Mouse (Mus musculus) ES-CJ7 (cell line): ENCODE measurements around the gene Adgrg1.

Experiments
- DNase-seq: peaks from one replicate; pipeline ENCODE4 v3.0.0; 2011; ENCODE audit warnings: low read depth, low spot score

Gene Adgrg1

GRCm38 (mm10) chr8:94995336-94995893 lies 20.9 kb downstream of the Adgrg1 start:
- no peak for DNase-seq

GRCm38 (mm10) chr8:94996037-94996436 lies 21.5 kb downstream of the Adgrg1 start:
- DNase-seq: no peak

- DNase-seq: peak; percentile 31
Observed at GRCm38 (mm10) chr8:94996899-94997856, 22.6 kb downstream of the Adgrg1 start.

- DNase-seq: no peak
Observed at GRCm38 (mm10) chr8:94997857-94998243, 23.3 kb downstream of the Adgrg1 start.

- DNase-seq: no peak
Observed at GRCm38 (mm10) chr8:94998431-94998830, 23.9 kb downstream of the Adgrg1 start.

- no peak for DNase-seq
Observed at GRCm38 (mm10) chr8:94999004-94999403, 24.5 kb downstream of the Adgrg1 start.

GRCm38 (mm10) chr8:94999956-95000355 lies 25.4 kb downstream of the Adgrg1 start:
- no peak for DNase-seq

GRCm38 (mm10) chr8:95000684-95001083 lies 26.1 kb downstream of the Adgrg1 start:
- peak; percentile 90 for DNase-seq

- DNase-seq: no peak
Observed at GRCm38 (mm10) chr8:95001165-95001564, 26.6 kb downstream of the Adgrg1 start.

GRCm38 (mm10) chr8:95001655-95002054 lies 27.1 kb downstream of the Adgrg1 start:
- peak; percentile 94 for DNase-seq

GRCm38 (mm10) chr8:95002089-95002655 lies 27.6 kb downstream of the Adgrg1 start:
- DNase-seq: peak; percentile 59

- DNase-seq: no peak
Observed at GRCm38 (mm10) chr8:95012442-95012919, 37.9 kb downstream of the Adgrg1 start.

GRCm38 (mm10) chr8:95015866-95016265 lies 41.3 kb downstream of the Adgrg1 start:
- DNase-seq: no peak

- DNase-seq: no peak
Observed at GRCm38 (mm10) chr8:95016684-95017083, 42.1 kb downstream of the Adgrg1 start.

- no peak for DNase-seq
Observed at GRCm38 (mm10) chr8:95017451-95017850, 42.9 kb downstream of the Adgrg1 start, which contains the start of gene Adgrg3. Adgrg3 (plus strand) TSS chr8:95017692.

GRCm38 (mm10) chr8:95017969-95018635 lies 43.6 kb downstream of the Adgrg1 start:
- DNase-seq: no peak

GRCm38 (mm10) chr8:95020293-95020777 lies 45.8 kb downstream of the Adgrg1 start:
- DNase-seq: no peak

GRCm38 (mm10) chr8:95020821-95021220 lies 46.3 kb downstream of the Adgrg1 start:
- DNase-seq: no peak

GRCm38 (mm10) chr8:95023201-95023600 lies 48.6 kb downstream of the Adgrg1 start:
- DNase-seq: peak; percentile 67

GRCm38 (mm10) chr8:95024387-95024786 lies 49.8 kb downstream of the Adgrg1 start:
- DNase-seq: no peak

GRCm38 (mm10) chr8:95025421-95025820 lies 50.9 kb downstream of the Adgrg1 start:
- peak; percentile 66 for DNase-seq

- peak; percentile 43 for DNase-seq
Observed at GRCm38 (mm10) chr8:95028391-95028790, 53.8 kb downstream of the Adgrg1 start.
